In genomic region chr12:79010569-79010968, GRCm38 (mm10) we compare ENCODE assay signal across 22 mouse cellular contexts. TPM values are rescaled to one million over a fixed set of nuclear protein-coding genes. Genes with fewer than 3 reads are reported as not detected.
A peak's percentile ranks its signal among the peaks of the same experiment; 100 is the strongest.
DNase-seq lines count a peak whose midpoint lies in the region; ATAC-seq and TF ChIP-seq lines count a peak whose summit lies in the region.
"Had no signal": no experiment of that assay in that cellular context is flagged by ENCODE, and none has a peak within 500 bp of the region (broad histone marks: within the 10 kb centered on the region; RNA-seq: fewer than 3 reads in every experiment).

No protein-coding gene starts in this region.

- H3K4me3 ChIP-seq in kidney, adult 2 months (ENCODE audit: insufficient read depth, low read depth, low read length) = no peak overlapping the region
- H3K4me3 ChIP-seq in kidney, embryonic 16.5 days (ENCODE audit: low read length) = no peak overlapping the region
- H3K4me3 ChIP-seq in lung, postnatal 0 days (ENCODE audit: low read depth, low read length) = no peak overlapping the region
- H3K4me3 ChIP-seq: embryonic facial prominence, embryonic 15.5 days; forebrain, embryonic 10.5 days; heart, embryonic 13.5 days; hindbrain, embryonic 15.5 days; limb, embryonic 10.5 days; midbrain, embryonic 10.5 days had no signal

- H3K9me3 ChIP-seq in kidney, embryonic 16.5 days (ENCODE audit: low read length) = no peaks in the 10 kb centered on the region
- H3K9me3 ChIP-seq in lung, postnatal 0 days (ENCODE audit: low read length) = no peaks in the 10 kb centered on the region
- H3K9me3 ChIP-seq: embryonic facial prominence, embryonic 15.5 days; forebrain, embryonic 10.5 days; heart, embryonic 13.5 days; hindbrain, embryonic 15.5 days; limb, embryonic 10.5 days; midbrain, embryonic 10.5 days had no signal

- no peak overlapping the region for H3K4me2 ChIP-seq in kidney, embryonic 16.5 days (replicated peaks; ENCODE audit: low read depth, low read length)
- H3K4me2 ChIP-seq in lung, postnatal 0 days (replicated peaks; ENCODE audit: low read depth, low read length) = no peak overlapping the region
- H3K4me2 ChIP-seq: embryonic facial prominence, embryonic 15.5 days; heart, embryonic 13.5 days; hindbrain, embryonic 15.5 days; liver, embryonic 11.5 days had no signal

- intact Hi-C loops in left cerebral cortex, postnatal 10 days (cut with DNase I) = no loop called here

- no peak for TF ChIP-seq CTCF in kidney, adult 2 months (conservative IDR thresholded peaks at IDR 0.05; ENCODE audit: insufficient read depth, insufficient read length, low read depth, low read length)
- no peak for TF ChIP-seq CTCF in lung, postnatal 0 days (IDR thresholded peaks at IDR 0.05)

- DNase-seq in adrenal gland, postnatal 36 days = peak; percentile 4 to 11
- DNase-seq in adrenal gland, adult 8-10 months = no peak
- DNase-seq in kidney, adult 2 months = peak; percentile 43
- DNase-seq in kidney, adult 8-10 months = no peak
- DNase-seq in lung, postnatal 0 days (ENCODE audit: low spot score) = peak; percentile 16
- no peak for DNase-seq in left cerebral cortex, postnatal 10 days (ENCODE audit: extremely low spot score in 1 of 2, low spot score in 2 of 2)
- DNase-seq: adrenal gland, postnatal 10 days; cerebellum, adult 11 months; cerebellum, postnatal 14 days; heart, postnatal 4 days; thymus, postnatal 14 days had no signal

- no peaks in the 10 kb centered on the region for H3K36me3 ChIP-seq in kidney, adult 2 months (ENCODE audit: control insufficient read depth, insufficient read depth, low read length)
- no peaks in the 10 kb centered on the region for H3K36me3 ChIP-seq in kidney, embryonic 16.5 days (ENCODE audit: insufficient read depth, low read length)
- H3K36me3 ChIP-seq in lung, postnatal 0 days (ENCODE audit: insufficient read depth, low read length) = no peaks in the 10 kb centered on the region
- H3K36me3 ChIP-seq: embryonic facial prominence, embryonic 15.5 days; forebrain, embryonic 10.5 days; heart, embryonic 13.5 days; hindbrain, embryonic 15.5 days; limb, embryonic 10.5 days; midbrain, embryonic 10.5 days had no signal

- ATAC-seq in kidney, embryonic 16.5 days (ENCODE audit: low FRiP score, low TSS enrichment) = no peak
- ATAC-seq in lung, postnatal 0 days = no peak
- ATAC-seq in erythroid progenitor cell, adult 5-6 weeks (replicated peaks; ENCODE audit: low FRiP score, poor library complexity, severe bottlenecking) = no peak
- ATAC-seq: intestine, postnatal 0 days had no signal

- H3K27ac ChIP-seq in kidney, adult 2 months (ENCODE audit: insufficient read depth, low read depth, low read length) = peak overlapping the region; percentile 53
- H3K27ac ChIP-seq in kidney, embryonic 16.5 days (ENCODE audit: low read length) = peak overlapping the region; percentile 47
- H3K27ac ChIP-seq in lung, postnatal 0 days (ENCODE audit: low read length) = no peak overlapping the region
- H3K27ac ChIP-seq: forebrain, embryonic 10.5 days; heart, embryonic 13.5 days; hindbrain, embryonic 15.5 days; limb, embryonic 10.5 days; macrophage had no signal

- no peak for TF ChIP-seq POLR2A in kidney, adult 2 months (IDR thresholded peaks at IDR 0.05; ENCODE audit: low read depth, low read length)

- H3K9ac ChIP-seq in kidney, embryonic 16.5 days (replicated peaks; ENCODE audit: low read length) = no peak overlapping the region
- H3K9ac ChIP-seq in lung, postnatal 0 days (replicated peaks; ENCODE audit: low read depth) = no peak overlapping the region
- H3K9ac ChIP-seq: embryonic facial prominence, embryonic 15.5 days; heart, embryonic 13.5 days; hindbrain, embryonic 15.5 days had no signal

- TF ChIP-seq EP300 in lung, postnatal 0 days (IDR thresholded peaks at IDR 0.05) = no peak

- no peaks in the 10 kb centered on the region for H3K27me3 ChIP-seq in kidney, adult 2 months (replicated peaks; ENCODE audit: control insufficient read depth, insufficient read depth, low read length)
- H3K27me3 ChIP-seq in kidney, embryonic 16.5 days (ENCODE audit: insufficient read depth, low read length) = no peaks in the 10 kb centered on the region
- H3K27me3 ChIP-seq in lung, postnatal 0 days (replicated peaks; ENCODE audit: insufficient read depth, low read length) = no peaks in the 10 kb centered on the region
- H3K27me3 ChIP-seq: hindbrain, embryonic 15.5 days had no signal

- H3K4me1 ChIP-seq in kidney, adult 2 months (ENCODE audit: control insufficient read depth, insufficient read depth, low read length) = no peaks in the 10 kb centered on the region
- peaks cover 8% of the 10 kb centered on the region for H3K4me1 ChIP-seq in kidney, embryonic 16.5 days (ENCODE audit: insufficient read depth, low read length)
- H3K4me1 ChIP-seq in lung, postnatal 0 days (ENCODE audit: insufficient read depth, low read depth, low read length) = peaks cover 3% of the 10 kb centered on the region

- WGBS in kidney, adult 2 months = 35% methylated on average over 3 of the region's 3 CpGs
- 26% methylated on average over 3 of the region's 3 CpGs for WGBS in kidney, embryonic 16.5 days
- 23% methylated on average over 3 of the region's 3 CpGs for WGBS in lung, postnatal 0 days

RNA-seq across cellular contexts. Expression of gene Tmem229b, which starts 3.1 kb away (rescaled TPM):
- 10 to 100 TPM in 1 of 2 experiments, 1 to 10 TPM in 1; 7.2 to 10.1 TPM for total RNA-seq in adrenal gland, postnatal 36 days (2021)
- 10 to 100 TPM in 2 of 4 experiments, 1 to 10 TPM in 2; 6.8 to 19.5 (median 11.7) TPM for total RNA-seq in adrenal gland, adult 8-10 months (2022)
- 5.3 and 7.4 TPM in 2 replicates for polyA plus RNA-seq in kidney, adult 2 months (2012; rRNA removed)
- polyA plus RNA-seq in kidney, embryonic 16.5 days (2015; fragmentation: Nextera tagmentation; extraction: Ambion mirVana) = 4.7 and 5.3 TPM in 2 replicates
- polyA plus RNA-seq in lung, postnatal 0 days (2015; fragmentation: Nextera tagmentation; extraction: Ambion mirVana) = 5.1 and 5.3 TPM in 2 replicates
- total RNA-seq in left cerebral cortex, postnatal 10 days (2021) = 100 to 1,000 TPM; 105 to 109 TPM
- 10.1 and 13.0 TPM in 2 replicates for total RNA-seq in erythroid progenitor cell, adult 5-6 weeks (2015; ENCODE audit: low replicate concordance)
- total RNA-seq in erythroid progenitor cell, adult 5-6 weeks (2017; ENCODE audit: low replicate concordance) = 3.9 and 4.5 TPM in 2 replicates

RNA-seq across cellular contexts. Expression of gene Plekhh1, which starts 18.4 kb away (rescaled TPM):
- 1 to 10 TPM; 1.5 to 2.2 TPM for total RNA-seq in adrenal gland, postnatal 36 days (2021)
- 1 to 10 TPM; 2.6 to 6.1 (median 4.3) TPM for total RNA-seq in adrenal gland, adult 8-10 months (2022)
- 9.3 and 10.8 TPM in 2 replicates for polyA plus RNA-seq in kidney, adult 2 months (2012; rRNA removed)
- polyA plus RNA-seq in kidney, embryonic 16.5 days (2015; fragmentation: Nextera tagmentation; extraction: Ambion mirVana) = 6.5 and 7.4 TPM in 2 replicates
- 1.9 and 2.2 TPM in 2 replicates for polyA plus RNA-seq in lung, postnatal 0 days (2015; fragmentation: Nextera tagmentation; extraction: Ambion mirVana)
- total RNA-seq in left cerebral cortex, postnatal 10 days (2021) = 1 to 10 TPM; 3.2 to 3.3 TPM
- total RNA-seq in erythroid progenitor cell, adult 5-6 weeks (2015; ENCODE audit: low replicate concordance) = not detected in 2 replicates
- 0.83 TPM in 1 of 2 replicates, not detected in the other for total RNA-seq in erythroid progenitor cell, adult 5-6 weeks (2017; ENCODE audit: low replicate concordance)

Comparison
In these comparisons a context has a peak if more than half of its experiments do, and no peak if none do; other contexts are left out.
1. DNase-seq: peak in adrenal gland, postnatal 36 days (2 of 2), kidney, adult 2 months (single experiment) and lung, postnatal 0 days (single experiment); none in adrenal gland, adult 8-10 months (single experiment), kidney, adult 8-10 months (0 of 2) and left cerebral cortex, postnatal 10 days (0 of 2).
2. RNA of gene Tmem229b, which starts 3.1 kb away (total RNA-seq): 105 to 109 TPM in left cerebral cortex, postnatal 10 days; 6.8 to 19.5 TPM in adrenal gland, adult 8-10 months, 3.9 to 13.0 TPM in erythroid progenitor cell, adult 5-6 weeks and 7.2 to 10.1 TPM in adrenal gland, postnatal 36 days; every median in the first group is over 4 times any median in the second.